Mouse (Mus musculus) ZHBTc4 (cell line): Measurements from ENCODE around the gene Endod1.

Experiments
- DNase-seq: peaks from one replicate; pipeline ENCODE4 v3.0.0-alpha.2; 2011; ENCODE audit warnings: low read depth, low spot score

Gene Endod1

DNA sequence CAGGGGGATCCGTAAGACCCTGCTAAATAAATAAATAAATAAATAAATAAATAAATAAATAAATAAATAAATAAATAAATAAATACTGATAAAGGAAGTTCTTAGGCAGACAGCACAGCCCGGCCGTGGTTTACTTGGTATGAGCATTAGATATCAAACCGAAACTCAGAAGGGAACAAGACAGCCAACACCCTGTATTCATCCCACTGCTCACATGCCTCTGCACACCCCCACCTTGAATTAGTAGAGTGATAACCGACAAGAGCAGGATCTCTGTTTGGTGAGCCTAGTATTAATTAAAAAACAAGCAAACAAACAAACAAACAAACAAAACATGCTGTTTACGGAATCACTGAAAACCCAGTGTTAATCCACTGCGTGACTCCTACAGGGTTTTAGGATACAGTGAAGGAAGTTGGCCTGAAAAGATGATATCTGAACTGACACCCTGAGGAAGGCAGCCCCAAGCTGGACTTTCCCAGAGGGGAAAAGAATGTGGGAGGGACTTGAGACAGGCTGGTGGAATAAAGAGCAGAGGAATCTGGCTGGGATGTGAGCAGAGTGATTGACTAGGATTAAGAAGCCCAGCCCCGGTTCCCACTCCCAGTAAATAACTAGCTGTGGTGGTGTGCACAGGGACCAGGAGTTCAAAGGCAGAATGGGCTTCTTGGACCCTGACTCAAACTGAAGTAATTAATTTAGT is at the start of gene Endod1:
Gene Endod1, minus strand, starts transcription at position 155 of the 703 bp plus-strand sequence.
- peak; percentile 79 for DNase-seq

DNA sequence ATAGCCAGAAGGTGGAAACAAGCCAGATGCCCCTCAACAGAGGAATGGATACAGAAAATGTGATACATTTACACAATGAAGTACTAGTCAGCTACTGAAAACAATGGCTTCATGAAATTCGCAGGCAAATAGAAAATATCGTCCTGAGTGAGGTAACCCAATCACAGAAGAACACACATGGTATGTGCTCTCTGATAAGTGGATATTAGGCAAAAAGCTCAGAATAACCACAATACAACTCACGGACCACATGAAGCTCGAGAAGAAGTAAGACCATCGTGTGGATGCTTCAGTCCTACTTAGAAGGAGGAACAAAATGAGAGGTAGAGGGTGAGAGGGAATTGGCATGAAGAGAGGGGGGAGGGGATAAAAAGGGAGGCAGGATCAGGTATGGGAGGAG is 27.8 kb upstream of the Endod1 start:
- no peak for DNase-seq

DNA sequence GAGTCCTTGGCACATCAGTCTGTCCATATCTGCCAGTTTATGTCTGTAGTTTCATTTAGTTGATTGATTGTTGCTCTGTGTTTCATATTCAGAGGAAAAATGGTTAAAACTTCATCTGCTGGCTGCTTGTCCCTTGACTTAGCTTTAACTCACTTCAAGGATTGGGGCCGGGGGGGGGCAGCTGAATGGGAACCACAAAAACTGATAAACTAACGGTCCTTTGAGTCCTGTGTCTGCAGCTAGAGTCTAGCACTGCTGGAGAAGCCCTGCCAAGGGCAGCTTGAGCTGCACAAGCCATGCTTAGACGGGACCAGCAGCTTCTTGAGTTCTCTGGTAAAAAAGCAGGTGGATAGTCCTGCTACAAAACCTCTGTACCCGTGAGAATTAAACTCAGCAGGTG is 26.7 kb upstream of the Endod1 start:
- no peak for DNase-seq

GRCm38 (mm10) chr9:14406056-14406455 is 24.7 kb upstream of the Endod1 start:
- no peak for DNase-seq

DNA sequence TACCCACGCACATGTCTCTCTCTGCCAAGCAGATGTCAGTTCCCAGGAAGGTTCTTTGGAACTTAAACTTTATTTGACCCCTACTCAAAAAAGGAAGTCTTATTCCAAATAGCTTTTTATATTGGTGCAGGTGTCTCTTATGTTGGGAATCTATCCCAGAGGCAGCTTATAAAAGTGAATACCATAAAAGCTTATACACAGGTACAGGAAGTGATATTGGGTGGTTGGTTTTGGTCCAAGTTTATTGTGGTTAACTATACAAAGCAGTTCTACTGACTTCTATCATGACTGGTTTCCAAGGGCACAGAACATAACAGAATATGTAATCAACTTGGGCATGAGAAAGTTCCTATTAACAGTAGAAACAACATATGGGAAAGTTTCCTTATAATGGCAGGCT is 20.8 kb upstream of the Endod1 start:
- no peak for DNase-seq

DNA sequence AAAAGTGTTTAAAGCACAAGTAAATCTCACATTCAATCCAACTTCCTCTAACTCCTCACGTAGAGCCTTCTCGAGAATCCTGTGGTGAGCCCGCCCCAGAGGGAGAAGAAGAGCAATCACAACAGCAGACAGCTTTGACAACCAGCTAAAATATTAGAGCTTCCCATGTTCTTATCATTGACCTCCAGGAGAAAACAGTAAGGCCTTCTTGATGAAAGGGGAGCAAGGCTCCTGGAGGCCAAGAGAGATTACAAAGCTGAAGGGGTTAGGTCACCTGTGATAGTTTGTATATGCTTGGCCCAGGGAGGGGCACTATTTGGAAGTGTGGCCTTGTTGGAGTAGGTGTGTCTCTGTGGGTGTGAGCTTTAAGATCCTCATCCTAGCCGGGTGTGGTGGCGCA is 19.1 kb upstream of the Endod1 start:
- DNase-seq, result no peak

GRCm38 (mm10) chr9:14398946-14399345 is 17.6 kb upstream of the Endod1 start:
- no peak for DNase-seq

DNA sequence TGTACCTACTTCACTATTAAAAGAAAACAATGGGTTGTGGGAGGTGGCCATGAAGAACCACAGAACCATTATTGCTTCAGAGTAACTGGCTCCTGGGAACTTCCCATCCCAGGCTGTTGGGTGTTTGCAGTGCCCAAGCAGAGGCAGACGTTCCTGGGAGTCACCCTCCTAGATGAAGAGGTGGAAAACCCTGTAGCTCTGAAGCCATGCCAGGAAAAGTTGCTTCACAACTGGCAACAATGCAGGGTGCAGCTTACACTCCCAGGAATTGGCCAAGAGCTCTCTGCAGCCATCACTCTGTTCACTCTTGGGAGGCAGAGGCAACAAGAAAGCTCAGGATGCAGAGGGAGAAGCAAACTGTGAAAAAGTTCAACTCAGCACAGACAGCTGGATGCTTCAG is 16.8 kb upstream of the Endod1 start:
- no peak for DNase-seq

GRCm38 (mm10) chr9:14397449-14397819 is 16.1 kb upstream of the Endod1 start:
- no peak for DNase-seq

GRCm38 (mm10) chr9:14396819-14397448 is 15.6 kb upstream of the Endod1 start:
- DNase-seq, result no peak

GRCm38 (mm10) chr9:14396096-14396495 is 14.8 kb upstream of the Endod1 start:
- DNase-seq, result no peak

- DNase-seq, result no peak
Measured at GRCm38 (mm10) chr9:14394956-14395561, 13.8 kb upstream of the Endod1 start.

- DNase-seq, result no peak
Measured at GRCm38 (mm10) chr9:14391841-14392318, 10.6 kb upstream of the Endod1 start.

DNA sequence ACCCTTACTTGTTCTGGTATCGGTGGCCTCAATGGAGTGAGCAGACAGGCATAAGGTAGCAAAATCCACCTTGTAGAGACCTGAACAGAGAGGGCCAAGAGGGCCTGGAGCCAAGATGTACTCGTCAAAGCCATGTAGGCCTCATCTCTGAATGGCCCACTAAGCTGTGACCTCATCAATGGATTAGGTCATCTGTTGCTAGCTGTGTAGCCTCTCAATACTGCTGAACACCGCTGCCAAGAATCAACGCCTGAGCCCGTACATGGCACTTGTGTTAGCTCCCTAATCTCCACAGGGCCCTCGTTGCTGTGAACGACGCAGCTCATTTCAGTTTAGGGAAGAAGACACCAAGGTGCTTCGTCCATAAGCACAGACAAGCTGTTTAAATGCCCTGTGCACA is 10.0 kb upstream of the Endod1 start:
- DNase-seq, result no peak

DNA sequence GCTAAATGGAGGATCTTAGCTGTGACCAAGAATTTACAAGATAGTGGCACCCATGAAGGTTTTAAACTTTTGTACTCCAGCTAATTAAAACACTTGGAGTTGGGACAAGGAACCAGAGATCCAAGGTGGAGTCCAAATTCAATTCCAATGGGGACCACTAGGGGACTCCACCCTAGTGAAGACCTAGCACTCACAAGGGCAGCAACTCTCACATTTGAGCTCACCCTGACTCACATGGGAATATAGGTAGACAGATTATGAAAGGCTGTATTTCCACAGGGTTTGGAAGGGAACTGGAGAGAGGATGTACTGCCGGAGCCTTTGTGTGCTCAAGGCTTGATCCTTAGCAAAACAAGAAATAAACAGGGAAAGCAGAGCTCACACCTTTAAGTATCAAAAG is 9.0 kb upstream of the Endod1 start:
- peak; percentile 50 for DNase-seq

DNA sequence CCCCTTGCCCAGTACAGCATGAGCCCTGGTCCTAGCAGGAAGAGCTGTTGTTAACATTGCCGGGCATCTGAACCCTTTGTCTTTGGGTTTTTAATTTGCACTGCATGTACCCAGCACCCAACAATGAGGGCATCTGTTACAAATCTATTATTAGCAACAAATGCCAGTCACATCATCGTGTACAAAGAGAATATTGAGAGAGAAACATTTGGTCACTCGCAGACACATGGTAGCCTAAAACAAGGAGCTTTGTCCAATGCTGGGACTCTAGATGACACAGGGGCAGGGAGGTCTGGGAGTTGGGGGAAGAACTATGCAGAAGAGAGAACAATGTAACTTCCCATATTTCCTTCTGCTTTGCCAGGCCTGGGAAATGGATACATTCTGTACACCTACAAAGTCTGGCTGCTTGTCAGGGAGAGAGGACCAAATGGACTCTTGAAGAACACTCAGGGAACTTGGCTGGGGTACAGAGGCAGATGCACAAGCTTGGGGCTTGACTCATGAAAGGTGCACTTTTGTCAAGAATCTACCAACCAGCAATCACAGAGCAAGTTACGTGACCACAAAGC is 7.8 kb upstream of the Endod1 start:
- DNase-seq, result no peak

- DNase-seq, result peak; percentile 40
Measured at GRCm38 (mm10) chr9:14388001-14388400, 6.7 kb upstream of the Endod1 start.

DNA sequence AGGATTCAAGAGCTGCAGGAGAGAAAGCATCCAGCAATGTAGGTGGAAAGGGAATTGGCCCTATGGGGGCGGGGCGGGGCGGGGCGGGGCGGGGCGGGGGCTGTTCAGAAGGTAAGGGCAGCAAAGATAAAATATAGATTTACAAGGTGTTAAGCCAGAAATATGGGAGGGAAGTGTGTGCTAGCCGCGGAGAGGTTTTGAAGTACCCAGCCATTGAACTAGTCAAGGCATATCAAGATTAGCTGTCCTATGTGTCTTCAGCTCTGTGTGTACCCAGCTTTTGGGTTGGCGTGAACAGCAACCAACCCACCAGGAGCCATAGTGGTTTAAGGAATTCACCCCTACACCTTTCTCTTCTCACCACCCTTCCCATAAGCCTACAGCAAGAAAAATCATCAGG is 5.5 kb upstream of the Endod1 start:
- DNase-seq, result no peak

GRCm38 (mm10) chr9:14385665-14386064 is 4.4 kb upstream of the Endod1 start:
- DNase-seq, result no peak

DNA sequence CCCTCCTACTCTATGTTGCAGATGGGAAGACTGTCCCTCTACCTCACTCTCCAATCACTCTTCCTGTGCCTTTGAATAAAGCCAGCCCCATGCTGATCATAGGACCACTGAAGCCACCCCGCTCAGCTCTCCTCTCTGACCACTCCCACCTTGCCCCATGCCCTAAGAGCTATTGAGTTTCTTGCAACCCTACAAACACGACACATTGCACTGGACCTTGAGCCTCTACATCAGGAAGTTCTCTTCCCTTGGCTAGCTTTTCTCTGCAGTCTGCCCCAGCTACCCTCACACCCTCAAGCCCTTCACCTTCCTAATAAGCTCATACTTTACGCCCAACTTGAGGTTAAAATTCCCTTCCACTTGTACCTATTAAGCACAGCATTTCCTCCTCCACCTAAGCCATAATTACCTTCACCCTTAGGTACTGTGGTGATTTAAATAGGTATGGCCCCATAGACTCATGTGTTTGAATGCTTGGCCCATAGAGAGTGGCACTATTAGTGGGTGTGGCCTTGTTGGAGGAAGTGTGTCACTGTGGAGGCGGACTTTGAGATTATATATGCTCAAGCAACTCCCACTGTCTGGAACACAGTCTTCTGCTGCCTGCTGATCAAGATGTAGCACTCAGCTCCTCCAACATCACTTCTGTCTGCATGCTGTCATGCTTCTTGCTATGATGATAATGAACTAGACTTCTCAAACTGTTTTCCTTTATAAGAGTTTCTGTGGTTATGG is 2.0 kb upstream of the Endod1 start:
- DNase-seq, result no peak

DNA sequence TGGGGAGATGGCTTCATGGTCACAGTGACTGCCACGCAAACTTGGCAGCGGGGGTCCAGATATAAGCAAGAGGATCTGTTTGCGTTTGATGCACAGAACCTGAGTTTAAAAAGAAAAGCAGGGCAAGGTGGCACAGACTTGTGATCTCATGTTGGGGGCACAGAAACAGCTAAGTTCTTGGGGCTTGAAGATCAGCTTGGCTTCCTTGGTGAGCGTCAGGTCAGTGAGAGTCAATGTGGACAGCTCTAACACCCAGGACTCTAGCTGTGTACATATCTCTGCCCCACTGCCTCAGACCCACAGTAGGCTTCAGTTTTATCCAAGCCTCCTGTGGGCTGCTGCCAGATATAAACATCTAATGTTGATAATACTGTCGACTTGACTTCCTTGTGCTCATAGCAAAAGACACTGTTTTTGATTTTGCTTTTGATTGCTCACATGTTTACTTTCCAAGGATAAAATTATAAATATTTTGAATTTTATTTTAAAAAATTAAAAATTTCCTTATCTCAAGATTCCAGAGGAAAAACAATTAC is 1.0 kb upstream of the Endod1 start:
- DNase-seq, result no peak
